Mouse (Mus musculus) urinary bladder, postnatal 14 days (tissue): ENCODE results near the gene Atp5g3.
"Not testable (repeated sequence)": the region's sequence is repeated elsewhere in the genome, so short reads cannot be mapped to it uniquely, and the experiment has no call there.

Experiments
- DNase-seq: peaks from one replicate; pipeline ENCODE4 v3.0.0; 2021; ENCODE audit warnings: low spot score

The Atp5g3 gene

GRCm38 (mm10) chr2:73896919-73897318, 14.2 kb downstream of the Atp5g3 start:
- not testable (repeated sequence) for DNase-seq

- no peak for DNase-seq
These were observed 17.5 kb downstream of the Atp5g3 start for GRCm38 (mm10) chr2:73893473-73894270.

- DNase-seq: peak; percentile 100
These were observed 18.4 kb downstream of the Atp5g3 start, which contains the start of gene Atf2 for GRCm38 (mm10) chr2:73892464-73893296. Gene Atf2 (minus strand): TSS chr2:73892639.

- DNase-seq: peak; percentile 46
These were observed 19.2 kb downstream of the Atp5g3 start for GRCm38 (mm10) chr2:73891701-73892463.

DNA sequence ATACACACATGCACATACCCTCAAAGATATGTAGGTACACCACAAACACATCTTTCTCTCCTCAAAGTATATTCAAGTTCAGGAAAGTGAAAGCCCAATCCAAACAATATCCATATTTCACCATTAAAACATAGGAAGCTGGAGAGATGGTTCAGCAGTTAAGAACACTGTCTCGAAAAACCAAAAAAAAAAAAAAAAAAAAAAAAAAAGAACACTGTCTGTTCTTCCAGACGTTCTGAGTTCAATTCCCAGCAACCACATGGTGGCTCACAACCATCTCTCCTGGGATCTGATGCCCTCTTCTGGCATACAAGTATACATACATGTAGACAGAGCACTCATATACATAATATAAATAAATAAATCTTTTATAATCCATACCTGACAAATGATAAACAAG, 25.1 kb downstream of the Atp5g3 start:
- DNase-seq: no peak

GRCm38 (mm10) chr2:73877891-73878290, 33.2 kb downstream of the Atp5g3 start:
- DNase-seq: no peak

- peak; percentile 53 for DNase-seq
These were observed 43.2 kb downstream of the Atp5g3 start for GRCm38 (mm10) chr2:73867764-73868487.

GRCm38 (mm10) chr2:73860046-73860624, 51.0 kb downstream of the Atp5g3 start:
- DNase-seq: no peak
